Comparison of ENCODE assay signal across 7 mouse cellular contexts in genomic region chr14:54553454-54553974, GRCm38 (mm10). TPM values are rescaled to one million over a fixed set of nuclear protein-coding genes. Genes with fewer than 3 reads are reported as not detected.
DNase-seq lines count a peak whose midpoint lies in the region; ATAC-seq and TF ChIP-seq lines count a peak whose summit lies in the region.

No protein-coding gene starts in this region.

- H3K4me2 ChIP-seq in hindbrain, postnatal 0 days (ENCODE audit: low read depth, low read length): peak overlapping the region; percentile 82
- H3K4me2 ChIP-seq in lung, postnatal 0 days (replicated peaks; ENCODE audit: low read depth, low read length): peak overlapping the region; percentile 93
- peak overlapping the region; percentile 88 for H3K4me2 ChIP-seq in stomach, embryonic 15.5 days

- peak; percentile 41 for DNase-seq in thymus, postnatal 14 days
- DNase-seq in thymus, postnatal 0 days (ENCODE audit: low spot score): no peak
- DNase-seq in embryo, embryonic 11 days: peak; percentile 70
- DNase-seq in hindbrain, postnatal 0 days (ENCODE audit: low spot score): peak; percentile 56
- DNase-seq in lung, postnatal 0 days (ENCODE audit: low spot score): peak; percentile 52
- DNase-seq in adrenal gland, adult 18-20 months (ENCODE audit: low spot score in 2 of 2): no peak

- TF ChIP-seq CTCF in hindbrain, postnatal 0 days (IDR thresholded peaks at IDR 0.05; ENCODE audit: low read depth): no peak
- no peak for TF ChIP-seq CTCF in lung, postnatal 0 days (IDR thresholded peaks at IDR 0.05)

- 3% methylated on average over 21 of the region's 21 CpGs for WGBS in hindbrain, postnatal 0 days
- 3% methylated on average over 21 of the region's 21 CpGs for whole genome bisulfite sequencing in lung, postnatal 0 days
- 3% methylated on average over 21 of the region's 21 CpGs for WGBS in stomach, embryonic 15.5 days

- peak overlapping the region; percentile 78 for H3K27ac ChIP-seq in hindbrain, postnatal 0 days
- peak overlapping the region; percentile 87 for H3K27ac ChIP-seq in lung, postnatal 0 days (ENCODE audit: low read length)
- H3K27ac ChIP-seq in stomach, embryonic 15.5 days: peak overlapping the region; percentile 92

- H3K36me3 ChIP-seq in hindbrain, postnatal 0 days (ENCODE audit: insufficient read depth, low read length): peaks cover 10% of the 10 kb centered on the region; the same call in 1 of the 2 replicates
- no peaks in the 10 kb centered on the region; the same call in 1 of the 2 replicates for H3K36me3 ChIP-seq in lung, postnatal 0 days (ENCODE audit: insufficient read depth, low read length)
- peaks cover 11% of the 10 kb centered on the region; the same call in 1 of the 2 replicates for H3K36me3 ChIP-seq in stomach, embryonic 15.5 days

- no peak for TF ChIP-seq EP300 in lung, postnatal 0 days (IDR thresholded peaks at IDR 0.05)

- H3K9me3 ChIP-seq in hindbrain, postnatal 0 days (ENCODE audit: low read length): no peaks in the 10 kb centered on the region
- H3K9me3 ChIP-seq in lung, postnatal 0 days (ENCODE audit: low read length): no peaks in the 10 kb centered on the region
- H3K9me3 ChIP-seq in stomach, embryonic 15.5 days: no peaks in the 10 kb centered on the region

- peak overlapping the region; percentile 63 for H3K4me3 ChIP-seq in hindbrain, postnatal 0 days (ENCODE audit: low read length)
- peak overlapping the region; percentile 58 for H3K4me3 ChIP-seq in lung, postnatal 0 days (ENCODE audit: low read depth, low read length)
- H3K4me3 ChIP-seq in stomach, embryonic 15.5 days (replicated peaks): peak overlapping the region; percentile 67

- ATAC-seq in hindbrain, postnatal 0 days: no peak
- no peak for ATAC-seq in lung, postnatal 0 days
- ATAC-seq in stomach, embryonic 15.5 days (ENCODE audit: insufficient read depth, low FRiP score, low read depth): no peak

- peak overlapping the region; percentile 67 for H3K9ac ChIP-seq in hindbrain, postnatal 0 days (replicated peaks; ENCODE audit: low read length)
- peak overlapping the region; percentile 54 for H3K9ac ChIP-seq in lung, postnatal 0 days (replicated peaks; ENCODE audit: low read depth)
- peak overlapping the region; percentile 62; the same call in 1 of the 2 replicates for H3K9ac ChIP-seq in stomach, embryonic 15.5 days

- no peaks in the 10 kb centered on the region for H3K27me3 ChIP-seq in hindbrain, postnatal 0 days (ENCODE audit: insufficient read depth, low read length)
- H3K27me3 ChIP-seq in lung, postnatal 0 days (replicated peaks; ENCODE audit: insufficient read depth, low read length): no peaks in the 10 kb centered on the region
- no peaks in the 10 kb centered on the region for H3K27me3 ChIP-seq in stomach, embryonic 15.5 days (replicated peaks)

- H3K4me1 ChIP-seq in hindbrain, postnatal 0 days (ENCODE audit: insufficient read depth, low read length): no peaks in the 10 kb centered on the region
- H3K4me1 ChIP-seq in lung, postnatal 0 days (ENCODE audit: insufficient read depth, low read depth, low read length): 0 out of 2 replicates have a peak, but pooled peaks cover 8% of the 10 kb centered on the region
- H3K4me1 ChIP-seq in stomach, embryonic 15.5 days: 0 out of 2 replicates have a peak, but pooled peaks cover 3% of the 10 kb centered on the region

RNA-seq across cellular contexts. Expression of gene Haus4, which starts 0.9 kb away (rescaled TPM):
- 111 and 113 TPM in 2 replicates for polyA plus RNA-seq in thymus, postnatal 0 days (2015; fragmentation: Nextera tagmentation; extraction: Ambion mirVana)
- total RNA-seq in hindbrain, postnatal 0 days (2014; rRNA removed): 19.1 and 28.9 TPM in 2 replicates
- polyA plus RNA-seq in hindbrain, postnatal 0 days (2015; fragmentation: Nextera tagmentation; extraction: Ambion mirVana): 21.2 and 23.8 TPM in 2 replicates
- 22.1 and 24.2 TPM in 2 replicates for polyA plus RNA-seq in lung, postnatal 0 days (2015; fragmentation: Nextera tagmentation; extraction: Ambion mirVana)
- 48.3 and 49.3 TPM in 2 replicates for polyA plus RNA-seq in stomach, embryonic 15.5 days (2015; fragmentation: Nextera tagmentation; extraction: Ambion mirVana)
- 10 to 100 TPM; 11.2 to 18.9 TPM for total RNA-seq in adrenal gland, adult 18-20 months (2021)

RNA-seq across cellular contexts. Expression of gene Ajuba, which starts 23.8 kb away (rescaled TPM):
- polyA plus RNA-seq in thymus, postnatal 0 days (2015; fragmentation: Nextera tagmentation; extraction: Ambion mirVana): 11.9 and 14.9 TPM in 2 replicates
- 9.8 and 11.2 TPM in 2 replicates for total RNA-seq in hindbrain, postnatal 0 days (2014; rRNA removed)
- polyA plus RNA-seq in hindbrain, postnatal 0 days (2015; fragmentation: Nextera tagmentation; extraction: Ambion mirVana): 5.7 and 6.1 TPM in 2 replicates
- polyA plus RNA-seq in lung, postnatal 0 days (2015; fragmentation: Nextera tagmentation; extraction: Ambion mirVana): 40.0 and 46.4 TPM in 2 replicates
- 30.8 and 32.0 TPM in 2 replicates for polyA plus RNA-seq in stomach, embryonic 15.5 days (2015; fragmentation: Nextera tagmentation; extraction: Ambion mirVana)
- total RNA-seq in adrenal gland, adult 18-20 months (2021): 10 to 100 TPM; 20.5 to 26.0 TPM

RNA-seq across cellular contexts. Expression of gene Prmt5, which starts 36.2 kb away (rescaled TPM):
- polyA plus RNA-seq in thymus, postnatal 0 days (2015; fragmentation: Nextera tagmentation; extraction: Ambion mirVana): 62.9 and 64.6 TPM in 2 replicates
- 62.4 and 63.7 TPM in 2 replicates for total RNA-seq in hindbrain, postnatal 0 days (2014; rRNA removed)
- polyA plus RNA-seq in hindbrain, postnatal 0 days (2015; fragmentation: Nextera tagmentation; extraction: Ambion mirVana): 76.1 and 76.2 TPM in 2 replicates
- 21.2 and 24.3 TPM in 2 replicates for polyA plus RNA-seq in lung, postnatal 0 days (2015; fragmentation: Nextera tagmentation; extraction: Ambion mirVana)
- 66.6 and 71.7 TPM in 2 replicates for polyA plus RNA-seq in stomach, embryonic 15.5 days (2015; fragmentation: Nextera tagmentation; extraction: Ambion mirVana)
- total RNA-seq in adrenal gland, adult 18-20 months (2021): 10 to 100 TPM; 38.9 to 43.3 TPM

RNA-seq across cellular contexts. Expression of gene 4931414P19Rik, which starts 52.3 kb away (rescaled TPM):
- polyA plus RNA-seq in thymus, postnatal 0 days (2015; fragmentation: Nextera tagmentation; extraction: Ambion mirVana): 4.7 and 5.0 TPM in 2 replicates
- total RNA-seq in hindbrain, postnatal 0 days (2014; rRNA removed): 4.8 and 6.8 TPM in 2 replicates
- 2.5 and 3.9 TPM in 2 replicates for polyA plus RNA-seq in hindbrain, postnatal 0 days (2015; fragmentation: Nextera tagmentation; extraction: Ambion mirVana)
- 3.8 and 6.2 TPM in 2 replicates for polyA plus RNA-seq in lung, postnatal 0 days (2015; fragmentation: Nextera tagmentation; extraction: Ambion mirVana)
- 6.7 and 8.3 TPM in 2 replicates for polyA plus RNA-seq in stomach, embryonic 15.5 days (2015; fragmentation: Nextera tagmentation; extraction: Ambion mirVana)
- 1 to 10 TPM; 2.7 to 6.5 TPM for total RNA-seq in adrenal gland, adult 18-20 months (2021)

Comparison
In these comparisons a context has a peak if more than half of its experiments do, and no peak if none do; other contexts are left out.
1. DNase-seq: peak in thymus, postnatal 14 days (single experiment), embryo, embryonic 11 days (single experiment), hindbrain, postnatal 0 days (single experiment) and lung, postnatal 0 days (single experiment); none in thymus, postnatal 0 days (single experiment) and adrenal gland, adult 18-20 months (0 of 2).
2. Peak in every context shown above with its lines, with median percentiles within 50 percentile points of each other: H3K27ac ChIP-seq, H3K4me2 ChIP-seq, H3K4me3 ChIP-seq and H3K9ac ChIP-seq.